Mouse (Mus musculus) kidney, postnatal 0 days (tissue): Measurements from ENCODE around the gene Zfp53. TPM values are rescaled to one million over a fixed set of nuclear protein-coding genes. Genes with fewer than 3 reads are reported as not detected.
A peak's percentile ranks its signal among the peaks of the same experiment; 100 is the strongest.

Experiments
- ATAC-seq: fragments of 200-750 bp; cut with Nextera tagmentation; replicated peaks from 2 replicates; pipeline ENCODE4 v1.8.0; 2017; ENCODE audit warnings: low read depth, moderate number of reproducible peaks, moderate TSS enrichment, moderate library complexity; ENCODE audit not compliant: low FRiP score
- DNase-seq: peaks from one replicate; pipeline ENCODE4 v3.0.0-alpha.2; 2016; ENCODE audit warnings: low spot score
- H3K27ac ChIP-seq: fragments of 300-500 bp; sonication (generic); 2 replicates; pipeline ENCODE4 v1.5.1; 2014; ENCODE audit warnings: mild to moderate bottlenecking
- H3K27me3 ChIP-seq: fragments of 300-500 bp; sonication (generic); 2 replicates; pipeline ENCODE4 v1.6.1; 2014; ENCODE audit warnings: low read length, mixed read lengths; ENCODE audit not compliant: insufficient read depth
- H3K36me3 ChIP-seq: fragments of 300-500 bp; sonication (generic); 2 replicates; pipeline ENCODE4 v1.6.1; 2014; ENCODE audit warnings: low read length, mixed read lengths; ENCODE audit not compliant: insufficient read depth
- H3K4me1 ChIP-seq: fragments of 300-500 bp; sonication (generic); replicated peaks from 2 replicates; pipeline ENCODE4 v1.6.1; 2014; ENCODE audit warnings: antibody characterized with exemption, low read length, mixed read lengths; ENCODE audit not compliant: insufficient read depth
- H3K4me2 ChIP-seq: fragments of 300-500 bp; sonication (generic); 2 replicates; pipeline ENCODE4 v1.6.1; 2014; ENCODE audit warnings: mild to moderate bottlenecking, low read length, moderate library complexity, mixed read lengths
- H3K4me3 ChIP-seq: fragments of 300-500 bp; sonication (generic); replicated peaks from 2 replicates; pipeline ENCODE4 v1.5.1; 2014; ENCODE audit warnings: low read depth, low read length
- H3K9ac ChIP-seq: fragments of 300-500 bp; sonication (generic); 2 replicates; pipeline ENCODE4 v1.6.1; 2014; ENCODE audit warnings: low read depth, low read length
- H3K9me3 ChIP-seq: fragments of 300-500 bp; sonication (generic); replicated peaks from 2 replicates; pipeline ENCODE4 v1.6.1; 2016; ENCODE audit warnings: low read length, inconsistent platforms, mixed read lengths
- CTCF ChIP-seq: IDR thresholded peaks from 2 replicates; pipeline ENCODE4 v1.5.1; 2016; ENCODE audit warnings: antibody characterized with exemption, low read depth, mild to moderate bottlenecking, moderate library complexity
- whole genome bisulfite sequencing: fragments of 180-500 bp; shearing (Covaris S2); extraction: QIAGEN DNeasy Blood & Tissue Kit; methylation state at CpG from one replicate; pipeline ENCODE4 v1.1.7; 2014; 5-methylcytosine and 5-hydroxymethylcytosine counted together
- polyA plus RNA-seq: library from polyadenylated mRNA; unstranded; fragments of >200 nt; fragmentation: Nextera tagmentation; extraction: Ambion mirVana; gene quantifications from 2 replicates; pipeline ENCODE4 v1.2.1, GENCODE M21; 2015

Zfp53 gene
- polyA plus RNA-seq, 1 experiment from 2014 or later: 11.5 TPM

GRCm38 (mm10) chr17:21489500-21490001 lies 753 bp downstream of the Zfp53 start:
- H3K4me3 ChIP-seq: peak overlapping the region; percentile 82
- H3K9ac ChIP-seq: peak overlapping the region; percentile 73
- H3K4me1 ChIP-seq: no peaks in the 10 kb centered on the region
- no peak for ATAC-seq
- peak overlapping the region; percentile 84 for H3K27ac ChIP-seq
- no peak for TF ChIP-seq CTCF
- H3K36me3 ChIP-seq: no peaks in the 10 kb centered on the region
- H3K4me2 ChIP-seq: peak overlapping the region; percentile 74
- DNase-seq: peak; percentile 11
- H3K27me3 ChIP-seq: no peaks in the 10 kb centered on the region
- no peaks in the 10 kb centered on the region for H3K9me3 ChIP-seq
- 12% methylated on average over 8 of the region's 8 CpGs for WGBS

- DNase-seq (no peak), ATAC-seq (no peak)
- no peak overlapping the region for H3K9ac ChIP-seq
- H3K4me3 ChIP-seq: no peak overlapping the region
- no peak overlapping the region for H3K4me2 ChIP-seq
- TF ChIP-seq CTCF: no peak
- no peaks in the 10 kb centered on the region for H3K4me1 ChIP-seq
- H3K27ac ChIP-seq: no peak overlapping the region
- 88% methylated on average over 1 of the region's 1 CpGs for WGBS
- 0 out of 2 replicates have a peak, but pooled peaks cover 7% of the 10 kb centered on the region for H3K36me3 ChIP-seq
- H3K27me3 ChIP-seq: no peaks in the 10 kb centered on the region
- no peaks in the 10 kb centered on the region for H3K9me3 ChIP-seq
Measured at GRCm38 (mm10) chr17:21501365-21501764, 12.6 kb downstream of the Zfp53 start.

GRCm38 (mm10) chr17:21504524-21504923 lies 15.7 kb downstream of the Zfp53 start:
- TF ChIP-seq CTCF: peak; percentile 44; the same call in 1 of the 2 replicates
- Histone ChIP-seq H3K9me3 (no peaks in the 10 kb centered on the region), H3K4me2 (no peak overlapping the region), H3K36me3 (peaks cover 15% of the 10 kb centered on the region), H3K4me1 (no peaks in the 10 kb centered on the region), H3K27me3 (no peaks in the 10 kb centered on the region), H3K4me3 (no peak overlapping the region), H3K27ac (no peak overlapping the region), H3K9ac (no peak overlapping the region)
- 96% methylated on average over 1 of the region's 1 CpGs for WGBS
- ATAC-seq (no peak), DNase-seq (no peak)

GRCm38 (mm10) chr17:21506258-21506657 lies 17.5 kb downstream of the Zfp53 start:
- no peak for DNase-seq
- TF ChIP-seq CTCF: no peak
- 97% methylated on average over 3 of the region's 3 CpGs for WGBS
- H3K9ac ChIP-seq: no peak overlapping the region
- no peaks in the 10 kb centered on the region for H3K4me1 ChIP-seq
- ATAC-seq: no peak
- H3K27me3 ChIP-seq: no peaks in the 10 kb centered on the region
- H3K4me3 ChIP-seq: no peak overlapping the region
- peaks cover 15% of the 10 kb centered on the region for H3K36me3 ChIP-seq
- H3K4me2 ChIP-seq: no peak overlapping the region
- no peak overlapping the region for H3K27ac ChIP-seq
- H3K9me3 ChIP-seq: no peaks in the 10 kb centered on the region

GRCm38 (mm10) chr17:21509756-21510155 lies 21.0 kb downstream of the Zfp53 start:
- TF ChIP-seq CTCF: no peak
- Histone ChIP-seq H3K27ac (no peak overlapping the region), H3K27me3 (no peaks in the 10 kb centered on the region), H3K4me1 (no peaks in the 10 kb centered on the region), H3K36me3 (peaks cover 15% of the 10 kb centered on the region), H3K4me2 (no peak overlapping the region), H3K9me3 (no peaks in the 10 kb centered on the region), H3K9ac (no peak overlapping the region), H3K4me3 (no peak overlapping the region)
- no peak for DNase-seq
- ATAC-seq: no peak

GRCm38 (mm10) chr17:21515403-21516105 lies 26.8 kb downstream of the Zfp53 start:
- ATAC-seq: peak; percentile 60

More at GRCm38 (mm10) chr17:21515403-21516105, 26.8 kb downstream of the Zfp53 start:
- H3K9me3 ChIP-seq: no peaks in the 10 kb centered on the region
- TF ChIP-seq CTCF: peak; percentile 86
- H3K4me2 ChIP-seq: peak overlapping the region; percentile 87
- WGBS: under 1% methylated on average over 8 of the region's 8 CpGs
- peak; percentile 96 for DNase-seq
- peak overlapping the region; percentile 18; the same call in 1 of the 2 replicates for H3K9ac ChIP-seq
- peaks cover 3% of the 10 kb centered on the region; the same call in 1 of the 2 replicates for H3K4me1 ChIP-seq
- H3K27ac ChIP-seq: peak overlapping the region; percentile 95
- no peak overlapping the region for H3K4me3 ChIP-seq
- H3K36me3 ChIP-seq: no peaks in the 10 kb centered on the region
- H3K27me3 ChIP-seq: no peaks in the 10 kb centered on the region
